Mouse (Mus musculus) E14TG2a.4 (cell line): ENCODE measurements around the gene Tmem191c.
A peak's percentile ranks its signal among the peaks of the same experiment; 100 is the strongest.

Experiments used
- CTCF ChIP-seq: conservative IDR thresholded peaks from 2 replicates; pipeline ENCODE4 v1.5.1; 2014; ENCODE audit warnings: low read length
- NANOG ChIP-seq: IDR thresholded peaks from 2 replicates; pipeline ENCODE4 v1.6.1; 2014; ENCODE audit warnings: borderline replicate concordance, low read length, mixed read lengths

GRCm38 (mm10) chr16:17276164-17277151 lies 581 bp downstream of the Tmem191c start:
- peak; percentile 51 for TF ChIP-seq CTCF
- TF ChIP-seq NANOG = no peak
